Comparison of ENCODE assay signal across 10 mouse cellular contexts in genomic region chr19:18673116-18673515, GRCm38 (mm10). TPM values are rescaled to one million over a fixed set of nuclear protein-coding genes. Genes with fewer than 3 reads are reported as not detected.
DNase-seq lines count a peak whose midpoint lies in the region; ATAC-seq and TF ChIP-seq lines count a peak whose summit lies in the region.
"Had no signal": no experiment of that assay in that cellular context is flagged by ENCODE, and none has a peak within 500 bp of the region (broad histone marks: within the 10 kb centered on the region; RNA-seq: fewer than 3 reads in every experiment).

No protein-coding gene starts in this region.

- H3K4me1 ChIP-seq in forebrain, embryonic 13.5 days = peaks cover 22% of the 10 kb centered on the region
- peaks cover 50% of the 10 kb centered on the region for H3K4me1 ChIP-seq in liver, embryonic 13.5 days (replicated peaks)

- intact Hi-C loops in gastrocnemius, adult 2 months (cut with DNase I) = loop anchor here (5.0 kb wide), 1 partner anchor 39 kb away; the partner anchor contains the start of gene D030056L22Rik

- no peak for TF ChIP-seq CTCF in gastrocnemius, adult 2 months (IDR thresholded peaks at IDR 0.05)

- H3K4me2 ChIP-seq in forebrain, embryonic 13.5 days = peak overlapping the region; percentile 80
- H3K4me2 ChIP-seq in liver, embryonic 13.5 days = peak overlapping the region; percentile 76

- no peak for DNase-seq in gastrocnemius, adult 2 months
- DNase-seq in gastrocnemius, postnatal 4 days (ENCODE audit: low spot score in 2 of 2) = no peak
- DNase-seq in A20 (ENCODE audit: low read depth, low spot score) = peak; percentile 13
- no peak for DNase-seq in liver, embryonic 13.5 days
- DNase-seq in left cerebral cortex, adult 11 months (ENCODE audit: low spot score) = no peak
- no peak for DNase-seq in cerebellum, adult 8-10 months
- DNase-seq in right cerebral cortex, adult 18-20 months = no peak
- DNase-seq: adrenal gland, adult 8-10 months; embryo, embryonic 11 days had no signal

- no peaks in the 10 kb centered on the region for H3K36me3 ChIP-seq in forebrain, embryonic 13.5 days (ENCODE audit: poor library complexity, severe bottlenecking)
- 0 out of 2 replicates have a peak, but pooled peaks cover 2% of the 10 kb centered on the region for H3K36me3 ChIP-seq in liver, embryonic 13.5 days

- H3K9me3 ChIP-seq in forebrain, embryonic 13.5 days (replicated peaks) = no peaks in the 10 kb centered on the region
- no peaks in the 10 kb centered on the region for H3K9me3 ChIP-seq in liver, embryonic 13.5 days (replicated peaks)

- H3K27ac ChIP-seq in gastrocnemius, adult 2 months = peak overlapping the region; percentile 97
- H3K27ac ChIP-seq in forebrain, embryonic 13.5 days = no peak overlapping the region
- H3K27ac ChIP-seq in liver, embryonic 13.5 days = no peak overlapping the region

- ATAC-seq in forebrain, embryonic 13.5 days = no peak
- ATAC-seq in liver, embryonic 13.5 days (ENCODE audit: low read depth) = no peak

- H3K9ac ChIP-seq in forebrain, embryonic 13.5 days = peak overlapping the region; percentile 49
- peak overlapping the region; percentile 87; the same call in 1 of the 2 replicates for H3K9ac ChIP-seq in liver, embryonic 13.5 days

- H3K27me3 ChIP-seq in forebrain, embryonic 13.5 days = no peaks in the 10 kb centered on the region
- no peaks in the 10 kb centered on the region for H3K27me3 ChIP-seq in liver, embryonic 13.5 days

- H3K4me3 ChIP-seq in gastrocnemius, adult 2 months = peak overlapping the region; percentile 89
- H3K4me3 ChIP-seq in forebrain, embryonic 13.5 days = peak overlapping the region; percentile 19; the same call in 1 of the 2 replicates
- peak overlapping the region; percentile 80 for H3K4me3 ChIP-seq in liver, embryonic 13.5 days (replicated peaks)

- 2% methylated on average over 4 of the region's 4 CpGs for WGBS in forebrain, embryonic 13.5 days
- WGBS in liver, embryonic 13.5 days (ENCODE audit: insufficient replicate concordance) = 52% methylated on average over 4 of the region's 4 CpGs

RNA-seq across cellular contexts. Expression of gene Carnmt1, which starts 2.6 kb away (rescaled TPM):
- 100 to 1,000 TPM; 130 to 135 TPM for total RNA-seq in gastrocnemius, adult 2 months (2021)
- 10 to 100 TPM; 27.7 to 28.0 TPM for total RNA-seq in gastrocnemius, postnatal 4 days (2021)
- 17.7 and 18.0 TPM in 2 replicates for polyA plus RNA-seq in forebrain, embryonic 13.5 days (2015; fragmentation: Nextera tagmentation; extraction: Ambion mirVana)
- 24.7 and 25.6 TPM in 2 replicates for polyA plus RNA-seq in liver, embryonic 13.5 days (2015; fragmentation: Nextera tagmentation; extraction: Ambion mirVana)

RNA-seq across cellular contexts. Expression of gene D030056L22Rik, which starts 39.9 kb away (rescaled TPM):
- 1 to 10 TPM; 3.4 to 3.7 TPM for total RNA-seq in gastrocnemius, adult 2 months (2021)
- 1 to 10 TPM; 4.8 TPM for total RNA-seq in gastrocnemius, postnatal 4 days (2021)
- 74.1 and 82.2 TPM in 2 replicates for polyA plus RNA-seq in forebrain, embryonic 13.5 days (2015; fragmentation: Nextera tagmentation; extraction: Ambion mirVana)
- polyA plus RNA-seq in liver, embryonic 13.5 days (2015; fragmentation: Nextera tagmentation; extraction: Ambion mirVana) = 36.8 and 41.7 TPM in 2 replicates

RNA-seq across cellular contexts. Expression of gene Nmrk1, which starts 41.4 kb away (rescaled TPM):
- total RNA-seq in gastrocnemius, adult 2 months (2021) = 1 to 10 TPM; 2.8 to 3.3 TPM
- 1 to 10 TPM; 5.6 to 5.9 TPM for total RNA-seq in gastrocnemius, postnatal 4 days (2021)
- 4.2 and 4.5 TPM in 2 replicates for polyA plus RNA-seq in forebrain, embryonic 13.5 days (2015; fragmentation: Nextera tagmentation; extraction: Ambion mirVana)
- 6.8 TPM in 2 replicates for polyA plus RNA-seq in liver, embryonic 13.5 days (2015; fragmentation: Nextera tagmentation; extraction: Ambion mirVana)

RNA-seq across cellular contexts. Expression of gene Ostf1, which starts 41.5 kb away (rescaled TPM):
- 10 to 100 TPM; 20.6 to 21.6 TPM for total RNA-seq in gastrocnemius, adult 2 months (2021)
- total RNA-seq in gastrocnemius, postnatal 4 days (2021) = 10 to 100 TPM; 39.9 to 42.2 TPM
- polyA plus RNA-seq in forebrain, embryonic 13.5 days (2015; fragmentation: Nextera tagmentation; extraction: Ambion mirVana) = 26.4 and 29.5 TPM in 2 replicates
- 63.7 and 64.5 TPM in 2 replicates for polyA plus RNA-seq in liver, embryonic 13.5 days (2015; fragmentation: Nextera tagmentation; extraction: Ambion mirVana)

Comparison
In these comparisons a context has a peak if more than half of its experiments do, and no peak if none do; other contexts are left out.
1. RNA of gene Carnmt1, which starts 2.6 kb away (total RNA-seq): 130 to 135 TPM in gastrocnemius, adult 2 months; 27.7 to 28.0 TPM in gastrocnemius, postnatal 4 days; every median in the first group is over 4 times any median in the second.
2. H3K4me3 ChIP-seq: peak in every context shown above with its lines; median percentile 89 in gastrocnemius, adult 2 months; 80 in liver, embryonic 13.5 days; 19 in forebrain, embryonic 13.5 days.